Mouse (Mus musculus): ENCODE data around the gene Cdadc1. TPM values are rescaled to one million over a fixed set of nuclear protein-coding genes. Genes with fewer than 3 reads are reported as not detected.
"Not testable (repeated sequence)": the region's sequence is repeated elsewhere in the genome, so short reads cannot be mapped to it uniquely, and the experiment has no call there.

Cdadc1 gene
- total RNA-seq, 2 experiments from 2014 or later = 63.7 to 64.2 TPM

GRCm38 (mm10) chr14:59614149-59614548 is 16.4 kb upstream of the Cdadc1 start:
- DNase-seq (ENCODE audit: low spot score in 2 of 2) = not testable (repeated sequence)

GRCm38 (mm10) chr14:59612920-59613625 is 15.3 kb upstream of the Cdadc1 start:
- DNase-seq (ENCODE audit: low spot score in 2 of 2) = peak in 1 of 2 experiments; percentile 55

GRCm38 (mm10) chr14:59607021-59607420 is 9.3 kb upstream of the Cdadc1 start:
- DNase-seq (ENCODE audit: low spot score in 2 of 2) = no peak

DNA sequence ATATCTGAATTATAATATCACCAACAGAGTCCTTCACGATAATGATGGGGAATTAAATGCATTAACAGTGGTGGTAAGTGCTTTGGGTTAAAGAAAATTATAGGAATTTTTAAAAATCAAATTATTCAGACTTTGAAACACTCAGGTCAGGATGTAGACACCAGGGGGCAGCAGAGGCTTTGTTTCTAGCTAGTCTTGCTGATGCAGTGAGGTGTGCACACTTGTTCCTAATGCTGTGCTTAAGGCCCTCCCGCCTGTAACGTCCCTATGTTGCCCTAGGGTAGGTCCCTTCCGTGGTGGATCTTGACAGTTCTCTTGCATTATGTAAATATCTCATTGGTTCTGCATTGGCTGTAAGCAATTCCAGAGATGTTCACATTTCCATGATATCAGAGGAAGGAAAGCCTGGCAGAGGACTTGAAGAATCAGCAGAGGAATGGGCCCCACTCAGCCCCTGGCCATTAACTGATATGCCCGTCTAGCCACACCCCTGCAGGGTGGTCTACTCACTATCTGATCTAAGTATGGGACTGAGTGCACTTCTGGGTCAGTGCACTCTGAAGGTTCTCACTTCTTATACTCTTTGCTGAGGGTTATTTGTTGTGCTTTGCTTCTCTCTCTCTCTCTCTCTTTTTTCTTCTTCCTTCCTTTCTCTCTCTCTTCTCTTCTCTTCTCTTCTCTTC is 8.1 kb upstream of the Cdadc1 start:
- peak in 1 of 2 experiments; percentile 50 for DNase-seq (ENCODE audit: low spot score in 2 of 2)

DNA sequence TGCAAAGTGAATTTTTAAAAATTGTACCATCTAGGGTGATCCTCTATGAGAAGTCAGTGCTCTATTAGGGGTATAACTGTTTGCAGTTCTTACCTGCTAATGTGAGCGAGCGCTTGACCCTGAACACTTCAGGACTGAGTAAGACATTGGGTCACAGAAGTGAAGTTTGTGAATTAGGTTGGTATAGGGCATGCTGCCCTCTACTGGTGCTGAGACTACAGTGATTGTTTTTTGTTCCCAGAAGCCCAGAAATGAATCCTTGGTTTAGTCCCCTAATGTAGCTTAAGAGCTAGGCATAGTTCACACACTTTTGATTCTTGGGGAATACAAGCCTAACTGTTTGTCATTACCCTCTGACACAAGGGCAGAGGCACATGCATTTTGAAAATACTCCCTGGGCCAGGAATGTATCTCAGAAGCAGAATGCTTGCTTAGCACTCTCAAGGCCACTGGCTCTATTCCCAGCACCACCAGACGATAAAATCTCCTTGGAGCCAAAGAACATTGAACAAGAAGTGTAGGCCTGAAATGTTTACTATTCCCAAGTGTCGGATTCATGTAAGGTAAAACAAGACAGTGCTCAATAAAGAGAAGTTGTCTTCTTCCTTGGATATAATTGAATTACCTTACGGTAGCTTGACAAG is 6.4 kb upstream of the Cdadc1 start:
- no peak for DNase-seq (ENCODE audit: low spot score in 2 of 2)

DNA sequence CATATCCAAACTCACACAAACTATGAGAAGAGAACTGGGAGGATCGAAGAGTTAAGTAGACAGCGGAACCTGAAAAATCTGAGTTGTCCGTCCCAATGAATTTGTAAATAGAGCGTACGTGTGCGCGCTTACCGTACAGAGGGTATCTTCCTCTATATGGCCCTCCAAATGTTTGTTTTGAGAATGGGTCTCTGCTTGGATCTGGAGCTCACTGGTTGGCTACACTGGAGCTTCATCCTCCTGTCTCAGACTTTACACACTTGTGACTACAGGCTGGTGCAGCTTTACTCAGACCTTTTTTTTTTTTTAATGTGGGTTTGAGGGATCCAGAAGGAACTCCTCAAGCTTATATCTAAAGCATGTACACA is 485 bp upstream of the Cdadc1 start:
- DNase-seq (ENCODE audit: low spot score in 2 of 2) = no peak

- DNase-seq (ENCODE audit: low spot score in 2 of 2) = no peak
These were observed 2.8 kb downstream of the Cdadc1 start for GRCm38 (mm10) chr14:59594988-59595387.

GRCm38 (mm10) chr14:59592593-59592992 is 5.2 kb downstream of the Cdadc1 start:
- no peak for DNase-seq (ENCODE audit: low spot score in 2 of 2)

DNA sequence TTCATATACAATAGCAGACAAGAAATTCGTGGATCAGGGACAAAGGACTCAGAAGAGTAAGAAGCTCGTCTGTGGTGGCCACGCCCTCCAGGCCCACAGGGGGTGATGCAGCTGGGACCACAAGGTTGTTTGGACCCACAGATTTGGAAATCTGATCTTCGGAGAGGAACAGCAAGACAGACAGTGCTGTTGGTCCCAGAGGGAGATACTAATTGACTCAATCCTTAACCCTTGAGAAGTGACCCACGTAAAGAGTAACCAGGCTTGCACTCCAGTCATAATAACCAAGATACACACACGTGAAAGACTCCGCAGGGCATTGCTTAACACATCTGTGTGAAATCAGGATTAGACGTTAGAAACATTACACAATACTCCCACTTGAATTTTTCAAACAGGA is 5.9 kb downstream of the Cdadc1 start:
- DNase-seq (ENCODE audit: low spot score in 2 of 2) = no peak

GRCm38 (mm10) chr14:59590614-59591013 is 7.1 kb downstream of the Cdadc1 start:
- DNase-seq (ENCODE audit: low spot score in 2 of 2) = no peak

DNA sequence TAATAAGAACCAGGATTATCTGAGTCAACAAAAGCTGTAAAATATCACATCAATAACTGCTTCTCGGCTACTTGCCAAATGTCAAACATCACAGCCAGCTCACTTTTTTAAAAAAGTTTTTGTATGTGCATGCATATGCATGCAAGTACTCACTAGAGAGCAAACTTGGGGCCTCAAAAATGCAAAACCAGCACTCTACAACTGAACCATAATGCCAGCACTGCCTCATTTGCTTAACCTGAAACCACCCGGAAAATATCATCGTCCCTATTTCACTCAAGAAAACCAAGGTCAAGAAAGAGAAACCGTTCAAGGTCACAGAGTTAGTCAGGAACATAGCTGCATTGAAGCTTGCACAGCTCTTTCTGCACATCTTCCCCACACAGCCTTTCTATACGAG is 21.4 kb downstream of the Cdadc1 start:
- no peak for DNase-seq (ENCODE audit: low spot score in 2 of 2)

DNA sequence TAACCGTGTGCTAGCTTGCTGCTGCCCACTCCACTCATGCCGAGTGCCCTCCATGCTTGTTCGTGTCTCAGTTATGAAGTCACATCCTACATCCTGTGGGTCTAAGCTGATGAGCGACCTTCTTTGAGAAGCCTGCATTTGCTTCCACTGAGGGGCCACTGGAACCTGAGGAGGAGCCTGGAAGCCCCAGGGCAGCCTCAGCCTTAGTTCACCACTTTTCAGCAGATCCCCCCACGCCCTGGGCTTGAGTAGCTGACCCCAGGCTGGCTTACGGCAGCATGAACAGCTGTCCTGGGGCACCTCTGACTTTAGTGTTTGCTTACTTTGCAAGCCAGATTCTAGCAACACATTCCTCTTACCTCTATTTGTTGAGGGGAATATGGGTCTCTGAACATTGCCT is 31.0 kb downstream of the Cdadc1 start:
- no peak for DNase-seq (ENCODE audit: low spot score in 2 of 2)

- no peak for DNase-seq (ENCODE audit: low spot score in 2 of 2)
These were observed 39.9 kb downstream of the Cdadc1 start for GRCm38 (mm10) chr14:59557886-59558285.

DNA sequence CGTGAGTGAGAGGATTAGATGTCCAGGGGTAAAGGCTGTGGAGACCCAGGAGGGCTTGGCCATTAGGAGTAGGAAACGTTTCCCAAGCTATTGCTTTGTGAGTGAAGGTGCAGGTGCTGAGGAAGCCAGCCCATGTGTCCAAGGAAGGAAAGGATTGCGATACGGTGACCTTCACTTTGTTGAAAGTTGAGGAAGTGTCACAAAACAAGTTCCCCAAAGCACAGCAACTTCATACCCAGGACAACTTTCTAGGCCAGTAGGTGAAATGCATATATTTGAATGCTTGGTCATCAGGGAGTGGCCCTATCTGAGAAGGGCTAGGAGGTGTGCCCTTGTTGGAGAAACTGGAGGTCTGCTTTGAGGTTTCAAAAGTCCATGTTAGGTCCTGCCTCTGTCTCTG is 40.7 kb downstream of the Cdadc1 start:
- no peak for DNase-seq (ENCODE audit: low spot score in 2 of 2)

- peak; percentile 31 to 60 for DNase-seq (ENCODE audit: low spot score in 2 of 2)
These were observed 41.7 kb downstream of the Cdadc1 start for GRCm38 (mm10) chr14:59555928-59556531.

GRCm38 (mm10) chr14:59555018-59555417 is 42.7 kb downstream of the Cdadc1 start:
- no peak for DNase-seq (ENCODE audit: low spot score in 2 of 2)

DNA sequence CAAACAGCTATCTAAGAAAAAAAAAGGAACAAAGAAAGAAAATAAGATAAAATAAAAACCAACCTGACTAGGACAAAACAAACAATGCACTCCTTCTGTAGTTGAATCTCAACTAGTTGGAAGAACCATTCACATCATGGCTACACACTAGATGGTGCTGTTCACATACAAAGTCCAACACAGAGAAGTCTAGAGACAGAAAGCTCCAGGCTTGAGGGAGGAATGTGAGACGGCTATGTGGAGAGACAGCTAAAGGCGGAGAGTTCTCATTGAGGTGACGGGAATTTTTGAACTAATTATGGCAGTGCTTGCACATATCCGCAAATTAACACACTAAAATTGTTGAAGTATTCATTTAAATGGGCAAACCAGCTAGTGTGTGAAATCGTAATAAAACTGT is 43.7 kb downstream of the Cdadc1 start:
- no peak for DNase-seq (ENCODE audit: low spot score in 2 of 2)

DNA sequence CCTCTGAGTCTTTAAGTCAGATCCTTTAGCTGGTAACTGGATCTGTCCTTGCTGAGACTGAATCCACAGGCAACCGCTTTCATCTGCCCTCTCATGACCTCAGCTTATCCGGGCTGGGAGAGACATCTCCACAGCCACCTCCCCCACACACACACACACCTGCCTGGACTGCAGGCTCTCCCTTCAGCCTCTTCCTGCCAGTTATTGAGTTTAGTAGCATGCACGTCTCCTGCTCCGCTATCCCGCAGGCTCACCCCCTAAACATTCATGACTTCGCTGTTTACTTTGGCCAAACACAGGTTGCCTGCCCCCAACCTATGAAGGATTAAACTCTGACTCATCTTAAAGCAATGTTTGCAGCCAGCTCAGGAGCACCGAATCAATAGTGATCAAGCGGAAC is 45.8 kb downstream of the Cdadc1 start:
- DNase-seq (ENCODE audit: low spot score in 2 of 2) = no peak

DNA sequence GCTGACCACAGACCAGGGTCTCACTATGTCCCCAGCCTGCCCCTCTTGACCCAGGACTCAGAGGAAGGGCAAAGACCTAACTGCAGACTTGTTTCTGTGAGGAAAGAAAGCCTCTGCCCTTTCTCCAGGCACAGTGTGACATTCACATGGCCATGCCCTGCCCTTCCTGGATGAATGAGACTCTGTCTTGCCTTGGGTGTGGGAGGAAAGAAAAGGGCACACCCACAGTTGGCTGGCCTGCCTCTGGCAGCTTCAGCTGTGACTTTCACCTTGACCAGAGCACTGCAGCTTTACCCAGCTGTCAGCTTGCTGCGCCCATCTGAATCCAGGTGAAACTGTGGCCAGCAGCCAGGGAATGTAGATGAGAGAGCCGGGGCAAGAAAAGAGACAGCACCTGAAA is 46.9 kb downstream of the Cdadc1 start:
- no peak for DNase-seq (ENCODE audit: low spot score in 2 of 2)

- no peak for DNase-seq (ENCODE audit: low spot score in 2 of 2)
These were observed 48.7 kb downstream of the Cdadc1 start for GRCm38 (mm10) chr14:59549106-59549505.

- DNase-seq (ENCODE audit: low spot score in 2 of 2) = no peak
These were observed 49.2 kb downstream of the Cdadc1 start for GRCm38 (mm10) chr14:59548532-59548931.

GRCm38 (mm10) chr14:59547530-59547929 is 50.2 kb downstream of the Cdadc1 start:
- DNase-seq (ENCODE audit: low spot score in 2 of 2) = no peak

Data from adrenal gland, postnatal 4 days (tissue).